Mouse (Mus musculus) liver, adult 2 months (tissue): Measurements from ENCODE around the gene Aftph.

Experiments
- CTCF ChIP-seq: fragments of 200-500 bp; IDR thresholded peaks from 2 replicates; pipeline ENCODE4 v1.5.1; 2011; ENCODE audit warnings: low read depth, low read length, control low read depth
- POLR2A ChIP-seq: fragments of 200-500 bp; IDR thresholded peaks from 2 replicates; pipeline ENCODE4 v1.6.1; 2011; ENCODE audit warnings: low read length, control low read depth; ENCODE audit not compliant: insufficient read depth; ENCODE audit errors: extremely low read depth

- TF ChIP-seq CTCF: no peak
- no peak for TF ChIP-seq POLR2A
Observed at GRCm38 (mm10) chr11:20778298-20778697, 36.9 kb upstream of the Aftph start.
